Mouse (Mus musculus) neural tube, embryonic 11.5 days (tissue): ENCODE data around the gene Cmc1. TPM values are rescaled to one million over a fixed set of nuclear protein-coding genes. Genes with fewer than 3 reads are reported as not detected.

Experiments used
- ATAC-seq: fragments of 200-750 bp; cut with Nextera tagmentation; 2 replicates; pipeline ENCODE4 v1.8.0; 2017; ENCODE audit warnings: moderate number of reproducible peaks, mild to moderate bottlenecking, moderate TSS enrichment, moderate library complexity; ENCODE audit not compliant: insufficient read depth, low FRiP score, low TSS enrichment
- DNase-seq: peaks from one replicate; pipeline ENCODE4 v3.0.0-alpha.2; 2015; ENCODE audit warnings: low spot score
- H3K27ac ChIP-seq: fragments of 300-500 bp; sonication (generic); 2 replicates; pipeline ENCODE4 v1.5.1; 2014; ENCODE audit warnings: low read depth, mild to moderate bottlenecking, low read length
- H3K27me3 ChIP-seq: fragments of 300-500 bp; sonication (generic); 2 replicates; pipeline ENCODE4 v1.6.1; 2014; ENCODE audit warnings: mild to moderate bottlenecking, low read length, mixed read lengths; ENCODE audit not compliant: control insufficient read depth, insufficient read depth
- H3K36me3 ChIP-seq: fragments of 300-500 bp; sonication (generic); 2 replicates; pipeline ENCODE4 v1.6.1; 2014; ENCODE audit warnings: mild to moderate bottlenecking, low read length, moderate library complexity, mixed read lengths; ENCODE audit not compliant: control insufficient read depth, insufficient read depth
- H3K4me1 ChIP-seq: fragments of 300-500 bp; sonication (generic); 2 replicates; pipeline ENCODE4 v1.6.1; 2014; ENCODE audit warnings: low read length, mixed read lengths; ENCODE audit not compliant: control insufficient read depth, insufficient read depth
- H3K4me2 ChIP-seq: fragments of 300-500 bp; sonication (generic); 2 replicates; pipeline ENCODE4 v1.6.1; 2014; ENCODE audit warnings: low read depth, mild to moderate bottlenecking, moderate library complexity
- H3K4me3 ChIP-seq: fragments of 300-500 bp; sonication (generic); 2 replicates; pipeline ENCODE4 v1.5.1; 2014; ENCODE audit warnings: low read depth, low read length
- H3K9ac ChIP-seq: fragments of 300-500 bp; sonication (generic); 2 replicates; pipeline ENCODE4 v1.6.1; 2014; ENCODE audit warnings: mild to moderate bottlenecking, low read length
- H3K9me3 ChIP-seq: fragments of 300-500 bp; sonication (generic); 2 replicates; pipeline ENCODE4 v1.6.1; 2016; ENCODE audit warnings: low read length; ENCODE audit not compliant: control insufficient read depth
- WGBS: fragments of 180-500 bp; shearing (Covaris S2); extraction: QIAGEN DNeasy Blood & Tissue Kit; methylation state at CpG from one replicate; pipeline ENCODE4 v1.1.7; 2014; 5-methylcytosine and 5-hydroxymethylcytosine counted together
- polyA plus RNA-seq: library from polyadenylated mRNA; unstranded; fragments of >200 nt; fragmentation: Nextera tagmentation; extraction: Ambion mirVana; gene quantifications from 2 replicates; pipeline ENCODE4 v1.2.1, GENCODE M21; 2014

Gene Cmc1
- polyA plus RNA-seq, 1 experiment from 2014 or later, result 40.5 TPM

DNA sequence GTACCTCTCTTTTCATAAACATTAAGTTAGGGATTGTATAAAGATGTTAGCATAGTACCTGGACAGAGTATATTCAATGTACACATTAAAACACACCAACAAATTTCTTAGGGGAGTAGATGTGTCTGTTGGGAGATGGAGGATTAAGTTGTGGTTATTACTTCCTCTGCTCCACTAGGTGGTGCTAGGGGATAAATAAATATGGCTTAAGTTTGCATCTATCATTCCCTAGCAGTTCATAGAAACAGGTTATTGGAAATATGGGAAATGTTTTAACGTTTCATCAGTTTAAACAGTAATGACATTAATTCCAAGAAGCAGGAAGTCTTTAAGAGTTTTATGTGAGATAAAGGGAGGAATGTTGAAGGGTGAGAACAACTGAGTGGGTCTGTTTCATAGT lies 96.7 kb downstream of the Cmc1 start:
- Histone ChIP-seq H3K27ac (no peak overlapping the region), H3K4me2 (no peak overlapping the region), H3K4me3 (no peak overlapping the region), H3K9me3 (no peaks in the 10 kb centered on the region), H3K27me3 (no peaks in the 10 kb centered on the region), H3K36me3 (peaks cover 6% of the 10 kb centered on the region), H3K4me1 (no peaks in the 10 kb centered on the region), H3K9ac (no peak overlapping the region)
- no peak for ATAC-seq
- 61% methylated on average over 1 of the region's 1 CpGs for WGBS
- no peak for DNase-seq

DNA sequence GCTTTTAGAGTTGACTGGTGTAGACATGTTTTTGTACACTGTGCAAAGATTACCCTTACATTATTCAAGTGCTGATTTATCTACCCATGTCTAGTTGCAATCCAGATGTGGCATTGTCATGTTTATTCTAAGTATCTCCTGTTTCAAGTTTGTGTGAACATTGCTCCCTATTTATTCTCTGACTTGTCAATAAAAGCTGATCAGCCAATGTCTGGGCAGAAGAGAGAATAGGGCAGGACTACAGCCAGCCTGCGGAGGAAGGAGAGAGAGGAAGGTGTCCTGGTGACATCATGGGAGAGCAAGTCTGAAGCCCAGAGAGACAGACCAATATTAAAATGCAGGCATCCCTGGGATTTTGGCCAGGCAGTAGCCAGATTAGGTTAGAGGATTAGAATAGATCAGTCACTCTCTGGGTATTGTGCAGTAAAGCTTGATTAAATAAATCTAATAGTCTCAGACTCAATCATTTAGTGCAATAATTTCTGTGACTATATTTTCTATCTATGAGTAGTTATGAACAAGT lies 104.9 kb downstream of the Cmc1 start:
- H3K9ac ChIP-seq, result no peak overlapping the region
- H3K36me3 ChIP-seq, result no peaks in the 10 kb centered on the region
- no peak overlapping the region for H3K4me2 ChIP-seq
- WGBS, result 75% methylated on average over 1 of the region's 1 CpGs
- H3K27me3 ChIP-seq, result no peaks in the 10 kb centered on the region
- no peak for ATAC-seq
- H3K4me3 ChIP-seq, result no peak overlapping the region
- H3K9me3 ChIP-seq, result no peaks in the 10 kb centered on the region
- H3K4me1 ChIP-seq, result peaks cover 7% of the 10 kb centered on the region; the same call in 1 of the 2 replicates
- no peak for DNase-seq
- no peak overlapping the region for H3K27ac ChIP-seq

DNA sequence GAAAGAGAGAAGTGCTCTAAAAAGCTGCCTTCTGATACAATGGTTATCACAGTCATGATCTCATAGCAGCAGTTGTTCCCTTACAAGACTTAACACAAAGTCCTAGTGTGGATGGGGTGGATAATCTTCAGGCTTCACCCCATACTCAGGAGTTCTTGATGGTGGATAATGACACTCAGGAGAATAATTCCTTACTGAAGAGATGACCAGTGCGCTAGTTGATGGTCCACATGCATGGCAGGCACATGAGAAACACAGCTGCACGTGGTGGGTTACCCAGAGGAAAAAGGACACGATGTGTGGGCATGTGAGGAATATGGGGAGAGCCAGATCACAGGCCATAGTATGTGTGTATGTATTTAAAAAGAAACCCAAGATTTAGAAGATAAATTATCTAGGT lies 106.4 kb downstream of the Cmc1 start:
- H3K4me1 ChIP-seq, result peaks cover 7% of the 10 kb centered on the region; the same call in 1 of the 2 replicates
- no peak overlapping the region for H3K4me2 ChIP-seq
- H3K9ac ChIP-seq, result no peak overlapping the region
- H3K4me3 ChIP-seq, result no peak overlapping the region
- no peaks in the 10 kb centered on the region for H3K9me3 ChIP-seq
- no peaks in the 10 kb centered on the region for H3K27me3 ChIP-seq
- H3K36me3 ChIP-seq, result no peaks in the 10 kb centered on the region
- DNase-seq (no peak), ATAC-seq (no peak)
- WGBS, result 93% methylated on average over 3 of the region's 3 CpGs
- no peak overlapping the region for H3K27ac ChIP-seq

DNA sequence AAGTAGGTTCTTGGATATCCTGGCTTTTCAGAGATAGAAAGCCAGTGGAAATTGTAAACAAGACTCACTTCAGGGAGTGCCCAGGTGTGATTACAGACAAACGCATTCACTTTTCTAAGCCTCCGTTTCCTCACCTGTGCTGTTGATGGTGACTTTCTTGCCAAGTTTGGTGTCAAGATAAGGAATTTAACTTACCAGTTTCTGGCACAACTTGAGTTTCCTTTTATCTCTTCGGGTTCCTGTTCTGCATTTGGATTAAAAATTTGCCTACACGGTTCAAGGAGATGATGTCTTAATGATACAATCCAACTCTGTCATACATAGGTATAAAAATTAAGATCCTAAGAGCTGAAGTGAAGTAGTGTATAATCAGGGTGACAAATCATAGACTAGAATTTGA lies 107.2 kb downstream of the Cmc1 start:
- 95% methylated on average over 4 of the region's 4 CpGs for WGBS
- no peak for DNase-seq
- H3K9ac ChIP-seq, result no peak overlapping the region
- H3K4me2 ChIP-seq, result no peak overlapping the region
- no peaks in the 10 kb centered on the region for H3K36me3 ChIP-seq
- H3K4me1 ChIP-seq, result peaks cover 7% of the 10 kb centered on the region; the same call in 1 of the 2 replicates
- no peaks in the 10 kb centered on the region for H3K27me3 ChIP-seq
- no peaks in the 10 kb centered on the region for H3K9me3 ChIP-seq
- no peak overlapping the region for H3K4me3 ChIP-seq
- no peak overlapping the region for H3K27ac ChIP-seq
- ATAC-seq, result no peak

DNA sequence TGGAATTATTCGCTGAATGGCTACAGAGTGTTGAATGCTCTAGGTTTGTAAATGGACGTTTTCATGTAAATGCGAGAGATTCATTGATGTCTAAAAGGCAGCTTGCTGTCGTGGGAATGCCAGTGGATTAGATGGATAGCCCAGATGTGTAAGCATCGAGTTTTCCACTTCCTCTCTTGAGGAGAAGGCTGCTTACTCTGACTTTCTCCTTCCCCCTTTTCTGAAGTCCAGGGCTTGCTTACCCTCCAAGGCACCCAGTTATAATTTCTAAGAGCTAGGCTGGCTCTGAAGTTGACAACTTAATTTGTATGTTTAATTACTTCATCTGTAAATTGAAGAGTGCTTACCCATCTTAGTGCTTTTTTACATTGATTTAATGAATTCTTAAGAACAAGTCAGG lies 108.3 kb downstream of the Cmc1 start:
- ATAC-seq, result no peak
- no peak overlapping the region for H3K27ac ChIP-seq
- no peaks in the 10 kb centered on the region for H3K27me3 ChIP-seq
- H3K4me1 ChIP-seq, result peaks cover 7% of the 10 kb centered on the region; the same call in 1 of the 2 replicates
- H3K4me2 ChIP-seq, result peak overlapping the region; percentile 78
- H3K36me3 ChIP-seq, result no peaks in the 10 kb centered on the region
- no peak for DNase-seq
- 26% methylated on average over 5 of the region's 5 CpGs for WGBS
- no peaks in the 10 kb centered on the region for H3K9me3 ChIP-seq
- H3K9ac ChIP-seq, result no peak overlapping the region
- peak overlapping the region; percentile 79 for H3K4me3 ChIP-seq

DNA sequence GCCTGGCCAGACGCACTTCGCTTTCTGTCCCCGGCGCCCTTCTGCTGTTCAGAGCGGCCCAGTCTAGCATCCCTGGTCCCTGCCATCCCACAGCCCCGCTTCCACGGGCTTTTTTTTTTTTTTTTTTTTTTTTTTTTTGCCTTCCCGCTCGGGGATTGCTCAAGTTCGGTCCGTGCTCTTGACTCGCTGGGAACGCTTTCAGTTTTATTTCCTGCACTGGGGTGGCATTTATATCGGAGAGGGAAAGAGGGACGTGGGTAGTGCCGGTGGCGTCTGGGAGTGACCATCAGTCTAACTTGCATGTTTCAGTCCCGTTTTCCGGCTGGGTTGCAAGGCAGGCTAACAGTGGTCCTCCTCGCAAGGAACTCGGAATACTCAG lies 109.0 kb downstream of the Cmc1 start:
- DNase-seq, result no peak
- H3K4me3 ChIP-seq, result peak overlapping the region; percentile 79
- no peak for ATAC-seq
- no peaks in the 10 kb centered on the region for H3K9me3 ChIP-seq
- H3K4me1 ChIP-seq, result peaks cover 7% of the 10 kb centered on the region; the same call in 1 of the 2 replicates
- peak overlapping the region; percentile 86 for H3K9ac ChIP-seq
- peak overlapping the region; percentile 94 for H3K27ac ChIP-seq
- 2% methylated on average over 21 of the region's 21 CpGs for WGBS
- H3K4me2 ChIP-seq, result peak overlapping the region; percentile 78
- no peaks in the 10 kb centered on the region for H3K36me3 ChIP-seq
- no peaks in the 10 kb centered on the region for H3K27me3 ChIP-seq

DNA sequence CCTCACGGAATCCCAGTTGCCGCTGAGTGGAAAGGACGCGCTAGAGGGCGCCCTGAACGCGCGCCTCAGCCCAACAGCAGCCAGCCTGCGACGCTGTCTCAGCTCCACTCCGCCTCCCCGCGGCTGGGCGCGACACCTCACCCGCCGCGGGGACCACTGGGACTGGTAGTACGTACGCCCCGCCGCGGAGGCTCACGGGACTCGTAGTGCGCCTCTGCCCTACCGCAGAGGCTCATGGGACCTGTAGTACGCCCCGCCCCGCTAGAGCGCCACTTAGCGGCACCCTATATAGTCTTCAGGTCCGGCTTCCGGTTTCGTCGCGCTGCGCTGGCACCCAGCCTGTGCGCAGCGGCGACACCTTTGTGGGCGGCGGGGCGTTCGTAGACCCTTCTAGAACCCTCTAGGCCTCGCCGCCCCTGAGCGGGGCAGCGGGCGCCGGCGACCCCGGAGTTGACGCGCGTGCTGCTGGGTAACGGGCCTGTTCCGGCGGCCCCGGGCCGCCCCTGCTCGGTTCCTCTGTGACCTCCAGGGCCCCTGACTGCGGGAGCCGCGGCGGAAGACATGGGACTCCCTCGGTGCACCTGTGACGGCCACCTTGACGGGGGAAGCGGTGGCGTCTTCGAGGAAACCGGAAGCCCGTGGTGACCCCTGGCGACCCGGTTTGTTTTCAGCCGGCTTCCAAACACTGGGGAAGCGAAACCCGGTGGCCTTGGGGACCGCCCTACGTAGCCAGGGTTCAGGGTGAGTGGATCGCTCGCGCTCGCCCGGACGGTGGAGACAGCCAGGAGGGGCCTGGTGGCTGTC lies 109.6 kb downstream of the Cmc1 start, which contains the start of gene Azi2:
Gene Azi2, plus strand, starts transcription at position 282 of the 804 bp plus-strand sequence.
- no peaks in the 10 kb centered on the region for H3K36me3 ChIP-seq
- peak; percentile 100 for DNase-seq
- under 1% methylated on average over 86 of the region's 87 CpGs for WGBS

DNA sequence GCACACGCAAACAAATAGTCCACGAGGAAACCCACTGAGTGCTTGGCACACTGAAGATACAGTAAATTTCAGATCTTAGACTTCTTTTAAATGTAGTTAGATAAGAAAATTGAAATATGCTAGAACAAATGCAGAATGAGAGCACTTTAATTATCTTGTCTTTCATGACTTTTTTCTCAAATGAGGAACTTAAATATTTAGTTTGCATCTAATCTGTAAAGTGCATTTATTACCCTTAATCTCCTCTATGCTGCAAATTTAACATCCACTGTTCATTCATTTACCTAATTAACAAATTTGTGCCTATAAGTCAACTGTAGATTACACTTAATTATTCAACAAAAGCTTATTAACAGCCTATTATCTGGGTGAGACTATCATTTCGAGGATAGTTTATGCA lies 115.0 kb downstream of the Cmc1 start:
- H3K9me3 ChIP-seq, result no peaks in the 10 kb centered on the region
- no peak overlapping the region for H3K4me2 ChIP-seq
- no peaks in the 10 kb centered on the region for H3K27me3 ChIP-seq
- no peaks in the 10 kb centered on the region for H3K36me3 ChIP-seq
- DNase-seq (no peak), ATAC-seq (no peak)
- WGBS, result 86% methylated on average over 3 of the region's 3 CpGs
- no peak overlapping the region for H3K9ac ChIP-seq
- H3K4me3 ChIP-seq, result no peak overlapping the region
- H3K4me1 ChIP-seq, result no peaks in the 10 kb centered on the region
- H3K27ac ChIP-seq, result no peak overlapping the region

More for the DNA sequence above, 109.6 kb downstream of the Cmc1 start, which contains the start of gene Azi2:
- H3K27me3 ChIP-seq, result no peaks in the 10 kb centered on the region
- peak within 1 kb of the TSS; percentile 86 for H3K9ac ChIP-seq
- ATAC-seq, result peak; percentile 98
- peak within 1 kb of the TSS; percentile 79 for H3K4me3 ChIP-seq
- peak within 1 kb of the TSS; percentile 78 for H3K4me2 ChIP-seq
- H3K9me3 ChIP-seq, result no peaks in the 10 kb centered on the region
- peaks cover 7% of the 10 kb centered on the region; the same call in 1 of the 2 replicates for H3K4me1 ChIP-seq
- peak within 1 kb of the TSS; percentile 94 for H3K27ac ChIP-seq

DNA sequence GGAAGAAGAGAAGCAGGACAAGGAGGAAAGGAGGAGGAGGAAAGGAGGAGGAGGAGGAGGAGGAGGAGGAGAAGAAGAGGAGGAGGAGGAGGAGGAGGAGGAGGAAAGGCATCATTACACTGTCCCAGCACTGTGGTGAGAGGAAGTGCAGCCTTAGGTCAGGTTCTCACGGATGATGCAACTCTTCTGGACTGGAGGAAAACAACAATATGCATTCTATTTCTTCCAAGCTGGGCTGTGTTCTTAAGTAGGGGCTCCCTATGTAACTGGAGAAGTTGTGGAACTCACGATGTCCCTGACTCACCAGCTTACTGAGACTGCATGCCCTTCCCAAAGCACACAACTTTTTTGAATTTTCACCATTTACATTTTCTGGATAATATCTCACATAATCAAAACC lies 118.3 kb downstream of the Cmc1 start:
- Histone ChIP-seq H3K4me1 (no peaks in the 10 kb centered on the region), H3K9ac (no peak overlapping the region), H3K36me3 (no peaks in the 10 kb centered on the region), H3K27ac (no peak overlapping the region), H3K4me2 (no peak overlapping the region), H3K9me3 (no peaks in the 10 kb centered on the region), H3K27me3 (no peaks in the 10 kb centered on the region), H3K4me3 (no peak overlapping the region)
- no peak for DNase-seq
- 58% methylated on average over 2 of the region's 2 CpGs for WGBS
- no peak for ATAC-seq
